Mouse (Mus musculus) midbrain, embryonic 10.5 days (tissue): Measurements from ENCODE around the gene Olfr314. TPM values are rescaled to one million over a fixed set of nuclear protein-coding genes. Genes with fewer than 3 reads are reported as not detected.

Experiments used
- polyA plus RNA-seq: library from polyadenylated mRNA; unstranded; fragments of >200 nt; fragmentation: Nextera tagmentation; extraction: Ambion mirVana; gene quantifications from 2 replicates; pipeline ENCODE4 v1.2.1, GENCODE M21; 2016

Gene Olfr314
- polyA plus RNA-seq, 1 experiment from 2014 or later, result not detected

Other genes with a start within 250 kb of the Olfr314 start
- gene Olfr330, start 248.1 kb upstream of the Olfr314 start, polyA plus RNA-seq, result not detected in 2 replicates
- not detected in 2 replicates for gene Olfr329-ps, start 236.5 kb upstream of the Olfr314 start, polyA plus RNA-seq
- gene Olfr328, start 227.3 kb upstream of the Olfr314 start, polyA plus RNA-seq, result 0.06 TPM in 1 of 2 replicates, not detected in the other
- gene Olfr224, start 212.4 kb upstream of the Olfr314 start, polyA plus RNA-seq, result not detected in 2 replicates
- gene Olfr325, start 205.2 kb upstream of the Olfr314 start, polyA plus RNA-seq, result not detected in 2 replicates
- gene Olfr324, start 187.8 kb upstream of the Olfr314 start, polyA plus RNA-seq, result not detected in 2 replicates
- not detected in 2 replicates for gene 2210407C18Rik, start 166.9 kb upstream of the Olfr314 start, polyA plus RNA-seq
- gene Olfr323, start 152.5 kb upstream of the Olfr314 start, polyA plus RNA-seq, result not detected in 2 replicates
- gene Trim58, start 142.5 kb upstream of the Olfr314 start, polyA plus RNA-seq, result 0.46 and 0.53 TPM in 2 replicates
- gene Olfr322, start 124.2 kb upstream of the Olfr314 start, polyA plus RNA-seq, result not detected in 2 replicates
- not detected in 2 replicates for gene Olfr320, start 101.9 kb upstream of the Olfr314 start, polyA plus RNA-seq
- not detected in 2 replicates for gene Olfr319, start 83.8 kb upstream of the Olfr314 start, polyA plus RNA-seq
- gene Olfr318, start 58.9 kb upstream of the Olfr314 start, polyA plus RNA-seq, result not detected in 2 replicates
- gene Olfr317, start 43.7 kb upstream of the Olfr314 start, polyA plus RNA-seq, result not detected in 2 replicates
- gene Olfr316, start 30.2 kb upstream of the Olfr314 start, polyA plus RNA-seq, result not detected in 2 replicates
- not detected in 2 replicates for gene Olfr315, start 9.8 kb upstream of the Olfr314 start, polyA plus RNA-seq
- gene Fam183b, start 19.0 kb downstream of the Olfr314 start, polyA plus RNA-seq, result 3.8 and 6.1 TPM in 2 replicates
- gene Olfr313, start 32.0 kb downstream of the Olfr314 start, polyA plus RNA-seq, result not detected in 2 replicates
- gene Olfr312, start 46.3 kb downstream of the Olfr314 start, polyA plus RNA-seq, result not detected in 2 replicates
- not detected in 2 replicates for gene Olfr311, start 56.3 kb downstream of the Olfr314 start, polyA plus RNA-seq
- gene Gm12258, start 64.2 kb downstream of the Olfr314 start, polyA plus RNA-seq, result 9.1 and 11.5 TPM in 2 replicates
- 11.2 and 12.5 TPM in 2 replicates for gene 2810021J22Rik, start 84.3 kb downstream of the Olfr314 start, polyA plus RNA-seq
- gene Zfp39, start 121.3 kb downstream of the Olfr314 start, polyA plus RNA-seq, result 4.6 and 5.2 TPM in 2 replicates
- gene Btnl10, start 135.0 kb downstream of the Olfr314 start, polyA plus RNA-seq, result not detected in 2 replicates
- 274 and 296 TPM in 2 replicates for gene Rnf187, start 156.0 kb downstream of the Olfr314 start, polyA plus RNA-seq
- 34.1 and 69.6 TPM in 2 replicates for gene Hist3h2ba, start 166.0 kb downstream of the Olfr314 start, polyA plus RNA-seq
- 20.4 and 31.6 TPM in 2 replicates for gene Hist3h2a, start 171.7 kb downstream of the Olfr314 start, polyA plus RNA-seq
- 0.25 and 0.26 TPM in 2 replicates for gene Trim17, start 171.7 kb downstream of the Olfr314 start, polyA plus RNA-seq
- gene Trim11, start 195.1 kb downstream of the Olfr314 start, polyA plus RNA-seq, result 17.7 and 19.3 TPM in 2 replicates